Mouse (Mus musculus): ENCODE results near the gene Grm1. TPM values are rescaled to one million over a fixed set of nuclear protein-coding genes. Genes with fewer than 3 reads are reported as not detected.
"Not testable (repeated sequence)": the region's sequence is repeated elsewhere in the genome, so short reads cannot be mapped to it uniquely, and the experiment has no call there.

Gene Grm1
- total and polyA plus RNA-seq, 2 experiments = not detected

DNA sequence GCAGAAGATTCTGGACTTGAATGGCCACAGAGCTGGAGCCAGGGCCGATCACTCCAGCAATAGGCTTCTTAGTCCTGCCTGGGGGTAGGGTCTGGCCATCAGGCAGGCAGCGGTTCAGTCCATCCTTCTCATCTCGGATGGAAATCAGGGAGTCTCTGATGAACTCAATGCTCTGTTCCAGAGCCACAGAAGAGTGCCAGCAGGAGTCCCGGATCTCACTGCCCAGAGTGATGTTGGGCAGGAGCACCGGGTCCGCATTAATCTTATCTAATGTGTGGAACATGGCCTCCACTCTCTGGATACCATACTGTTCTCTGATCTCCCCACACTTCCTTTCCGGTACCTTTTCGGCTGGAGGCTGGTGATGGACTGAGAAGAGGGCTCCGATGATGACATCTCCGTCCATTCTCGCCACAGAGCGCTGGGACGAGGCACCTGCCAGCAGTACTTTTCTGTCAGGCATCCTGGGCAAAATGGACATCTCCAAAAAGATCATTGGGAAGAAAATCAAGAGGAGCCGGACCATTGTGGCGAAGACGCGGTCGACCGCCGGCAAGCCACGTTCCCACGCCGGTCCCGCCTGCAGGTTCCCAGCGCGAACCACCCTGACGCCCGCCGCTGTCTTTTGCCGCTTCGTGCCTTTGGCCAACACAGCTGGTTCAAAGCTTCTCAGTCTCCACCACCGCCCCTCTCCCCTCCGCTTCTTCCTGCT lies 2.0 kb downstream of the Grm1 start:
- no peak overlapping the region for H3K9ac ChIP-seq (ENCODE audit: low read depth, low read length)
- 15% methylated on average over 33 of the region's 33 CpGs for WGBS
- no peak for TF ChIP-seq POLR2A (IDR thresholded peaks at IDR 0.05; ENCODE audit: extremely low read depth, insufficient read depth, low read length)
- no peak for TF ChIP-seq CTCF (IDR thresholded peaks at IDR 0.05; ENCODE audit: low read depth, low read length)
- no peaks in the 10 kb centered on the region for H3K79me2 ChIP-seq (ENCODE audit: control insufficient read depth, insufficient read depth, low read length)
- no peak overlapping the region for H3K4me3 ChIP-seq (ENCODE audit: insufficient read depth, low read depth, low read length)
- no peak for DNase-seq (ENCODE audit: extremely low read depth, low read depth, low spot score)
- H3K36me3 ChIP-seq (ENCODE audit: control insufficient read depth, insufficient read depth, low read length) = no peaks in the 10 kb centered on the region
- peaks cover 6% of the 10 kb centered on the region; the same call in 1 of the 2 replicates for H3K27me3 ChIP-seq (ENCODE audit: control insufficient read depth, insufficient read depth, low read length)
- H3K27ac ChIP-seq (replicated peaks; ENCODE audit: insufficient read depth, low read depth, low read length) = no peak overlapping the region
- H3K4me1 ChIP-seq (ENCODE audit: control insufficient read depth, insufficient read depth, low read length) = no peaks in the 10 kb centered on the region

GRCm38 (mm10) chr10:11079506-11079905 lies 2.6 kb downstream of the Grm1 start:
- no peaks in the 10 kb centered on the region for H3K36me3 ChIP-seq (ENCODE audit: control insufficient read depth, insufficient read depth, low read length)
- H3K79me2 ChIP-seq (ENCODE audit: control insufficient read depth, insufficient read depth, low read length) = no peaks in the 10 kb centered on the region
- 83% methylated on average over 8 of the region's 8 CpGs for WGBS
- no peak for DNase-seq (ENCODE audit: extremely low read depth, low read depth, low spot score)
- H3K9ac ChIP-seq (ENCODE audit: low read depth, low read length) = no peak overlapping the region
- TF ChIP-seq CTCF (IDR thresholded peaks at IDR 0.05; ENCODE audit: low read depth, low read length) (no peak), POLR2A (IDR thresholded peaks at IDR 0.05; ENCODE audit: extremely low read depth, insufficient read depth, low read length) (no peak)
- no peak overlapping the region for H3K27ac ChIP-seq (replicated peaks; ENCODE audit: insufficient read depth, low read depth, low read length)
- no peak overlapping the region for H3K4me3 ChIP-seq (ENCODE audit: insufficient read depth, low read depth, low read length)
- H3K4me1 ChIP-seq (ENCODE audit: control insufficient read depth, insufficient read depth, low read length) = no peaks in the 10 kb centered on the region
- peaks cover 6% of the 10 kb centered on the region; the same call in 1 of the 2 replicates for H3K27me3 ChIP-seq (ENCODE audit: control insufficient read depth, insufficient read depth, low read length)

DNA sequence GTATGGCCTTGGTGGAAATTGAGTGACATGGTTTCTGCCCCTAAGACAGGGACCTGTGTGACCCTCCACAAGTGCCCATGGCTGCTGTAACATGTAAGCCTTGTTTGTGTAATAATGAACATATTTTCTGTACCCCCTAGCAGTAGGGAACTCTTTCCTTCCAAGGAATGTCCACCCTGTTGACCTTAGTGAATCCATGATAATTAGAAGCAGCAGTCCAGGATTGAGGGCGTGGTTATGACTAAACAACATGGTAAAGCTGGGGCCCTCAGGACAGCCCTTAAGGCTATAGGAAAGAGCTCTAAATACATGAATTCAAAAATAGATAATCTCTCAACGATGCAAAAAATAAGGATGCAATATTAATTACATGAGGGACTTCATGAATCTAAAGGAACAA lies 17.0 kb downstream of the Grm1 start:
- 73% methylated on average over 2 of the region's 2 CpGs for WGBS
- H3K36me3 ChIP-seq (ENCODE audit: control insufficient read depth, insufficient read depth, low read length) = no peaks in the 10 kb centered on the region
- no peak overlapping the region for H3K9ac ChIP-seq (ENCODE audit: low read depth, low read length)
- DNase-seq (ENCODE audit: extremely low read depth, low read depth, low spot score) = no peak
- H3K27me3 ChIP-seq (ENCODE audit: control insufficient read depth, insufficient read depth, low read length) = no peaks in the 10 kb centered on the region
- H3K27ac ChIP-seq (replicated peaks; ENCODE audit: insufficient read depth, low read depth, low read length) = no peak overlapping the region
- TF ChIP-seq POLR2A (IDR thresholded peaks at IDR 0.05; ENCODE audit: extremely low read depth, insufficient read depth, low read length) (no peak), CTCF (IDR thresholded peaks at IDR 0.05; ENCODE audit: low read depth, low read length) (no peak)
- no peaks in the 10 kb centered on the region for H3K4me1 ChIP-seq (ENCODE audit: control insufficient read depth, insufficient read depth, low read length)
- no peak overlapping the region for H3K4me3 ChIP-seq (ENCODE audit: insufficient read depth, low read depth, low read length)
- no peaks in the 10 kb centered on the region for H3K79me2 ChIP-seq (ENCODE audit: control insufficient read depth, insufficient read depth, low read length)

GRCm38 (mm10) chr10:11061318-11062071 lies 20.7 kb downstream of the Grm1 start:
- Histone ChIP-seq H3K27ac (replicated peaks; ENCODE audit: insufficient read depth, low read depth, low read length) (no peak overlapping the region), H3K9ac (ENCODE audit: low read depth, low read length) (no peak overlapping the region), H3K79me2 (ENCODE audit: control insufficient read depth, insufficient read depth, low read length) (no peaks in the 10 kb centered on the region), H3K27me3 (ENCODE audit: control insufficient read depth, insufficient read depth, low read length) (no peaks in the 10 kb centered on the region), H3K4me1 (ENCODE audit: control insufficient read depth, insufficient read depth, low read length) (no peaks in the 10 kb centered on the region), H3K4me3 (ENCODE audit: insufficient read depth, low read depth, low read length) (no peak overlapping the region), H3K36me3 (ENCODE audit: control insufficient read depth, insufficient read depth, low read length) (no peaks in the 10 kb centered on the region)
- DNase-seq (ENCODE audit: extremely low read depth, low read depth, low spot score) = no peak
- WGBS = 72% methylated on average over 10 of the region's 10 CpGs
- no peak for TF ChIP-seq POLR2A (IDR thresholded peaks at IDR 0.05; ENCODE audit: extremely low read depth, insufficient read depth, low read length)
- no peak for TF ChIP-seq CTCF (IDR thresholded peaks at IDR 0.05; ENCODE audit: low read depth, low read length)

- WGBS = 77% methylated on average over 7 of the region's 7 CpGs
- no peak for DNase-seq (ENCODE audit: extremely low read depth, low read depth, low spot score)
- Histone ChIP-seq H3K4me1 (ENCODE audit: control insufficient read depth, insufficient read depth, low read length) (no peaks in the 10 kb centered on the region), H3K9ac (ENCODE audit: low read depth, low read length) (no peak overlapping the region), H3K4me3 (ENCODE audit: insufficient read depth, low read depth, low read length) (no peak overlapping the region), H3K36me3 (ENCODE audit: control insufficient read depth, insufficient read depth, low read length) (no peaks in the 10 kb centered on the region), H3K27me3 (ENCODE audit: control insufficient read depth, insufficient read depth, low read length) (no peaks in the 10 kb centered on the region), H3K79me2 (ENCODE audit: control insufficient read depth, insufficient read depth, low read length) (no peaks in the 10 kb centered on the region), H3K27ac (replicated peaks; ENCODE audit: insufficient read depth, low read depth, low read length) (no peak overlapping the region)
- no peak for TF ChIP-seq CTCF (IDR thresholded peaks at IDR 0.05; ENCODE audit: low read depth, low read length)
- no peak for TF ChIP-seq POLR2A (IDR thresholded peaks at IDR 0.05; ENCODE audit: extremely low read depth, insufficient read depth, low read length)
These were observed 32.8 kb downstream of the Grm1 start for GRCm38 (mm10) chr10:11049361-11049760.

DNA sequence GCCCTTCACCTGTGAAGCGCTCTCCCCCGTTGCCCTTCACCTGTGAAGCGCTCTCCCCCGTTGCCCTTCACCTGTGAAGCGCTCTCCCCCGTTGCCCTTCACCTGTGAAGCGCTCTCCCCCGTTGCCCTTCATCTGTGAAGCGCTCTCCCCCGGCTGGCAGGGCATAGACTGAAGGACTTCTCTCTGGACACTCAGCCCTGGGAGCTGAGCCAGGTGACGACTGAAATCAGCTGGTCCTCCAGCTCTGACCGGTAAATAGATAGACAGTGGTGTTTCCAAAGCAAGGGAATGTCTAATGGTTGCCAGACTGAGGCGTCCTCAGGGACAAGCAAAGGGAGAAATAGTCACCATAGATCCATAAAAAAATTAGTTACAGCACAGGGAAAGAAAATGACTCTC lies 36.7 kb downstream of the Grm1 start:
- not testable (repeated sequence) for H3K27ac ChIP-seq (replicated peaks; ENCODE audit: insufficient read depth, low read depth, low read length); H3K36me3 ChIP-seq (ENCODE audit: control insufficient read depth, insufficient read depth, low read length); H3K27me3 ChIP-seq (ENCODE audit: control insufficient read depth, insufficient read depth, low read length); H3K4me1 ChIP-seq (ENCODE audit: control insufficient read depth, insufficient read depth, low read length); H3K4me3 ChIP-seq (ENCODE audit: insufficient read depth, low read depth, low read length); H3K9ac ChIP-seq (ENCODE audit: low read depth, low read length); DNase-seq (ENCODE audit: extremely low read depth, low read depth, low spot score); H3K79me2 ChIP-seq (ENCODE audit: control insufficient read depth, insufficient read depth, low read length)
- WGBS = 55% methylated on average over 13 of the region's 13 CpGs
